Mouse (Mus musculus) stomach, postnatal 0 days (tissue): ENCODE measurements around the gene Ang.

Source experiments
- CTCF ChIP-seq: IDR thresholded peaks from 2 replicates; pipeline ENCODE4 v1.5.1; 2016; ENCODE audit warnings: antibody characterized with exemption, low read depth, mild to moderate bottlenecking, moderate library complexity
- EP300 ChIP-seq: optimal IDR thresholded peaks from 2 replicates; pipeline ENCODE3; 2016; ENCODE audit warnings: antibody characterized with exemption

- TF ChIP-seq CTCF (no peak), EP300 (no peak)
Measured at GRCm38 (mm10) chr14:51047846-51048245, 43.1 kb upstream of the Ang start.
